Mouse (Mus musculus): ENCODE data around the gene Taldo1. TPM values are rescaled to one million over a fixed set of nuclear protein-coding genes. Genes with fewer than 3 reads are reported as not detected.

Taldo1 gene
- polyA plus RNA-seq, 1 experiment from 2014 or later: 378 TPM

Other genes with a start within 250 kb of the Taldo1 start
- gene Rnh1, start 219.3 kb upstream of the Taldo1 start, polyA plus RNA-seq (2016; fragmentation: Nextera tagmentation; extraction: Ambion mirVana): 68.4 and 72.4 TPM in 2 replicates
- gene Hras, start 198.2 kb upstream of the Taldo1 start, polyA plus RNA-seq (2016; fragmentation: Nextera tagmentation; extraction: Ambion mirVana): 96.8 and 115 TPM in 2 replicates
- gene Lrrc56, start 198.0 kb upstream of the Taldo1 start, polyA plus RNA-seq (2016; fragmentation: Nextera tagmentation; extraction: Ambion mirVana): 14.9 and 17.3 TPM in 2 replicates
- gene Lmntd2, start 178.1 kb upstream of the Taldo1 start, polyA plus RNA-seq (2016; fragmentation: Nextera tagmentation; extraction: Ambion mirVana): 3.9 and 4.0 TPM in 2 replicates
- gene Rassf7, start 176.3 kb upstream of the Taldo1 start, polyA plus RNA-seq (2016; fragmentation: Nextera tagmentation; extraction: Ambion mirVana): 58.5 and 59.0 TPM in 2 replicates
- 106 and 108 TPM in 2 replicates for gene Phrf1, start 163.4 kb upstream of the Taldo1 start, polyA plus RNA-seq (2016; fragmentation: Nextera tagmentation; extraction: Ambion mirVana)
- 1.0 and 1.2 TPM in 2 replicates for gene Irf7, start 125.7 kb upstream of the Taldo1 start, polyA plus RNA-seq (2016; fragmentation: Nextera tagmentation; extraction: Ambion mirVana)
- 0.32 TPM in 1 of 2 replicates, not detected in the other for gene Cdhr5, start 115.4 kb upstream of the Taldo1 start, polyA plus RNA-seq (2016; fragmentation: Nextera tagmentation; extraction: Ambion mirVana)
- 8.2 and 12.3 TPM in 2 replicates for gene Sct, start 113.1 kb upstream of the Taldo1 start, polyA plus RNA-seq (2016; fragmentation: Nextera tagmentation; extraction: Ambion mirVana)
- 0.34 and 0.35 TPM in 2 replicates for gene Drd4, start 100.2 kb upstream of the Taldo1 start, polyA plus RNA-seq (2016; fragmentation: Nextera tagmentation; extraction: Ambion mirVana)
- 56.8 and 71.6 TPM in 2 replicates for gene Deaf1, start 64.5 kb upstream of the Taldo1 start, polyA plus RNA-seq (2016; fragmentation: Nextera tagmentation; extraction: Ambion mirVana)
- gene Tmem80, start 64.5 kb upstream of the Taldo1 start, polyA plus RNA-seq (2016; fragmentation: Nextera tagmentation; extraction: Ambion mirVana): 53.7 and 57.8 TPM in 2 replicates
- gene Eps8l2, start 53.3 kb upstream of the Taldo1 start, polyA plus RNA-seq (2016; fragmentation: Nextera tagmentation; extraction: Ambion mirVana): 6.7 and 6.8 TPM in 2 replicates
- gene Gatd1, start 21.9 kb downstream of the Taldo1 start, polyA plus RNA-seq (2016; fragmentation: Nextera tagmentation; extraction: Ambion mirVana): 45.2 and 49.4 TPM in 2 replicates
- 11.5 and 21.9 TPM in 2 replicates for gene Cend1, start 37.3 kb downstream of the Taldo1 start, polyA plus RNA-seq (2016; fragmentation: Nextera tagmentation; extraction: Ambion mirVana)
- 45.9 and 55.6 TPM in 2 replicates for gene Slc25a22, start 45.7 kb downstream of the Taldo1 start, polyA plus RNA-seq (2016; fragmentation: Nextera tagmentation; extraction: Ambion mirVana)
- 21.0 and 23.2 TPM in 2 replicates for gene Pidd1, start 51.8 kb downstream of the Taldo1 start, polyA plus RNA-seq (2016; fragmentation: Nextera tagmentation; extraction: Ambion mirVana)
- gene Rplp2, start 55.2 kb downstream of the Taldo1 start, polyA plus RNA-seq (2016; fragmentation: Nextera tagmentation; extraction: Ambion mirVana): 1,010 and 1,127 TPM in 2 replicates
- gene Pnpla2, start 63.0 kb downstream of the Taldo1 start, polyA plus RNA-seq (2016; fragmentation: Nextera tagmentation; extraction: Ambion mirVana): 19.3 and 20.3 TPM in 2 replicates
- 8.1 and 9.1 TPM in 2 replicates for gene Cracr2b, start 68.9 kb downstream of the Taldo1 start, polyA plus RNA-seq (2016; fragmentation: Nextera tagmentation; extraction: Ambion mirVana)
- 26.0 and 29.7 TPM in 2 replicates for gene Cd151, start 75.2 kb downstream of the Taldo1 start, polyA plus RNA-seq (2016; fragmentation: Nextera tagmentation; extraction: Ambion mirVana)
- gene Polr2l, start 82.9 kb downstream of the Taldo1 start, polyA plus RNA-seq (2016; fragmentation: Nextera tagmentation; extraction: Ambion mirVana): 89.5 and 90.0 TPM in 2 replicates
- 36.3 and 38.6 TPM in 2 replicates for gene Tspan4, start 83.0 kb downstream of the Taldo1 start, polyA plus RNA-seq (2016; fragmentation: Nextera tagmentation; extraction: Ambion mirVana)
- 24.9 and 30.2 TPM in 2 replicates for gene Chid1, start 147.7 kb downstream of the Taldo1 start, polyA plus RNA-seq (2016; fragmentation: Nextera tagmentation; extraction: Ambion mirVana)
- 105 and 108 TPM in 2 replicates for gene Ap2a2, start 170.0 kb downstream of the Taldo1 start, polyA plus RNA-seq (2016; fragmentation: Nextera tagmentation; extraction: Ambion mirVana)

All from hindbrain, embryonic 10.5 days (tissue).